Mouse (Mus musculus): ENCODE measurements around the gene Gsap. TPM values are rescaled to one million over a fixed set of nuclear protein-coding genes. Genes with fewer than 3 reads are reported as not detected.
"Not testable (repeated sequence)": the region's sequence is repeated elsewhere in the genome, so short reads cannot be mapped to it uniquely, and the experiment has no call there.

Gene Gsap
- polyA plus RNA-seq, 1 experiment from 2014 or later, result 1.3 TPM

DNA sequence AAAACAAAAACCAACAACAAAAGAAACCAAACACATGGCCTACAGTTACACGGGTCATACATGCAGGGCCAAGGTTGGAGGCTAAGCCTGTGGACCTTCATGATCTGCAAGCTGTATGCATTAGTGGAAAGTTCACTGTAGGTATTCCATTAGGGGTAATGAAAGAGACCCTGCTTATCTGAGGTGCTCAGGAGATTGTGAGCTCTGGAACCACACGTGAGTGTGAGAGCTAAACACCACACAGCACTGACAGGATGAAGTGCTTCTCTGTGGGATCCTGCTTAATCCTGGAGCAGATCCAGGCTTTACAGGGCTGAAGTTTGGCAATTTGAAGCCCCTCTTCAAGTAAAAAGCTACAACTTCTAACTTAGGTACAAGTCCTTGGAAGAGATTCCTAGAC is 134.1 kb downstream of the Gsap start:
- Histone ChIP-seq H3K36me3 (no peaks in the 10 kb centered on the region), H3K4me3 (no peak overlapping the region), H3K9me3 (replicated peaks) (no peaks in the 10 kb centered on the region), H3K27ac (no peak overlapping the region), H3K4me1 (no peaks in the 10 kb centered on the region), H3K27me3 (ENCODE audit: low read depth, poor library complexity, severe bottlenecking) (no peaks in the 10 kb centered on the region)
- 85% methylated on average over 2 of the region's 2 CpGs for WGBS
- DNase-seq (ENCODE audit: low spot score), result no peak

DNA sequence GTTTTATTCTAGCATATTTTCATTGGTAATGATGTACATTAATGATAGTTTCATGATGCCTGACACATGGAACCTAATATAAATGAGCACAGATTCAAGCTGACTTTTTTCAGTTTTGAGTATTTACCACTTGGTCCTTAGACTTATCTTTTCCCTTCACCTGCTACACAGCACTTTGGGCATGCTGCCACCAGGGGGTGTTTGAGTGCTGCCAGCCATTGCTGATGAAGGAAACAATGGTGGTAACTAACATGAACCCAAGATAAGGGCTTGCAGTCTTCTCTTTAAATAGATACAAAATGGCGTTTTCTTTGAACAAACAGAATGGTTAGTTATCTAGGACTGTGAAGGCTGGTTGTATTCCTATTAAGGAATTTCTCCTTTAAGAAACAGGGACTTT is 140.4 kb downstream of the Gsap start:
- Histone ChIP-seq H3K4me1 (no peaks in the 10 kb centered on the region), H3K27me3 (ENCODE audit: low read depth, poor library complexity, severe bottlenecking) (no peaks in the 10 kb centered on the region), H3K9me3 (replicated peaks) (no peaks in the 10 kb centered on the region), H3K36me3 (no peaks in the 10 kb centered on the region), H3K27ac (no peak overlapping the region), H3K4me3 (no peak overlapping the region)
- 56% methylated on average over 1 of the region's 1 CpGs for WGBS
- DNase-seq (ENCODE audit: low spot score), result peak; percentile 68

DNA sequence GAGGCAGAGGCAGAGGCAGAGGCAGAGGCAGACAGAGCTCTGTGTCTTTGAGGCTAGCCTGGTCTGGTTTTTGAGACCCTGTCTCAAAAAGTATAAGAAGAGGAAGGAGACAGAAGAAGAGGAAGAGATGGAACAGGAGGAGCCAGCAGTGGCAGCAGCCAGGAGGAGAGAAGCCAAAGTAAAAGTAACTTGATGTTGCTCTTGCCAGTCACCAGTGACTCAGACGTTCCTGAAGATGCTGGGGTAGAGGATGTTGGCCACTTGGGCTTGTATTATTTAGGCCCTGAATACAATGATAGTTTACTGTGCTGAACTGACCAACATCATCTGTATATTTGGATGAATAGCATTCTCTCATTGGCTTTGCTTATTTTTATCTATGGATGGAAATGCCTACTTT is 142.5 kb downstream of the Gsap start:
- Histone ChIP-seq H3K4me1 (no peaks in the 10 kb centered on the region), H3K9me3 (replicated peaks) (no peaks in the 10 kb centered on the region), H3K27me3 (ENCODE audit: low read depth, poor library complexity, severe bottlenecking) (no peaks in the 10 kb centered on the region), H3K27ac (no peak overlapping the region), H3K4me3 (no peak overlapping the region), H3K36me3 (no peaks in the 10 kb centered on the region)
- WGBS, result 86% methylated on average over 1 of the region's 1 CpGs
- DNase-seq (ENCODE audit: low spot score), result no peak

DNA sequence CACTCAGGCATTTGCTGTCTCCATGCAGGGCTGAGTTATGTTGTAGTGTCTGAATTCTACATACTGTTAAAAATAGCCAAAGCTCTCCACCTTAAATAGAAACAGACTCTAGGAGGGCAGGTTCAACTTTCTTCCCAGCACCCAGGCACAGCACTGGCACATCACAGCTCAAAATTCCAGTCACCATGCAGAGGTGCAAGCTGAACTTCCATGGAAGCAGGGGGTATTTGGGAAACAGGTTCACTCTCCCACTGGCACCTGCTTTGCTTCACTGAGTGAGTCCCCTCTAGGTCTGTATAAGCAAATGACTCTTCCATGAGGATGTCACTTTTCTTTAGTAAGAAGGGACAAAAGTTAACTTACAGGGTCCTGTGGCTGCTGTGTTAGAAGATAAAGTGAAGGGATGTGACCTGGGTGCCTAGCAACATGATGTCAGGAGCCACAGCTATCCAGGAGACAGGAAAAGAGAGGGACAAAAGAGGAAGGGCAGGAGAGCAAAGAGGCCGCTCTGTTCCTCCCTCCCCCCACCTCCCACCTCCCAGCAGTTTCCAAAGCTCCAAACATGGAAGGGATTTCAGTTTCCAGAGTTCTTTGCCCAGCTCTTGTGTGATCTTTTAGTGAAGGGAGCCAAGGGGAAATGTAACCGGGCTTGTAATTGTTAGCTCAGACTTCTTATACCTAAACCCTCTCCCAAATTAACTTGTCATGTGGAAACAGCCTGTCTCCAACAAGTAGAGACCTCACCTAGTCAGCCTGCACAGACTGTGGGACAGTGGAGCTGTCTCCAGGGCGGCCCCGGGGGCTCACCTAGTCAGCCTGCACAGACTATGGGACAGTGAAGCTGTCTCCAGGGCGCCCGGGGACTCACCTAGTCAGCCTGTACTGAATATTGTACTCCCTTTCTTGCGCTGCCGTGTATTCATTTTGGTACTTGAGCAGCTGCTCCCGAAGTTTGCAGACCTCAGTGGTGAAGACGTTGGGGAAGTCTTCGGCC is 143.9 kb downstream of the Gsap start:
- H3K27me3 ChIP-seq (ENCODE audit: low read depth, poor library complexity, severe bottlenecking), result no peaks in the 10 kb centered on the region
- H3K36me3 ChIP-seq, result no peaks in the 10 kb centered on the region
- H3K27ac ChIP-seq, result no peak overlapping the region
- no peak overlapping the region for H3K4me3 ChIP-seq
- DNase-seq (ENCODE audit: low spot score), result no peak
- H3K4me1 ChIP-seq, result no peaks in the 10 kb centered on the region
- no peaks in the 10 kb centered on the region for H3K9me3 ChIP-seq (replicated peaks)
- 59% methylated on average over 11 of the region's 11 CpGs for WGBS

DNA sequence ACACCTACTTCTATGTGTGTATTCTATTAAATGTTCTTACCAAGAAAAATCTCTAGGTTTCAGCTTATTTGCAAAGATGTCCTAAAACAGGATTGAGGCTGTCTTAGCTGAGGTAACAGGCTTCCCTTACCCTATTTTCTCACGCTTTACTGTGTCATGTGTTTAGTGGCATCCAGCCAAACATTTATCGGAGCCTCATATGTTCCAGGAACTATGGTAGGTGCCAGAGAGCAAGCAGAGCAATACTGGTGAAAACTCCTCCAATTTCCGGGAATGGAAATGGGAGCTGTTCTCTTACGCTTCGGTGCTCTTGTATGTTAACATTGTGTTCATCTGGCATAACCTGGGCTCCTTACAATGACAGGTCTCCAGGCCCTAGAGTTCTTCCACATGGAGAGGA is 145.6 kb downstream of the Gsap start:
- H3K4me1 ChIP-seq, result no peaks in the 10 kb centered on the region
- no peaks in the 10 kb centered on the region for H3K36me3 ChIP-seq
- 94% methylated on average over 5 of the region's 5 CpGs for WGBS
- no peak for DNase-seq (ENCODE audit: low spot score)
- no peaks in the 10 kb centered on the region for H3K27me3 ChIP-seq (ENCODE audit: low read depth, poor library complexity, severe bottlenecking)
- no peak overlapping the region for H3K4me3 ChIP-seq
- H3K27ac ChIP-seq, result no peak overlapping the region
- no peaks in the 10 kb centered on the region for H3K9me3 ChIP-seq (replicated peaks)

DNA sequence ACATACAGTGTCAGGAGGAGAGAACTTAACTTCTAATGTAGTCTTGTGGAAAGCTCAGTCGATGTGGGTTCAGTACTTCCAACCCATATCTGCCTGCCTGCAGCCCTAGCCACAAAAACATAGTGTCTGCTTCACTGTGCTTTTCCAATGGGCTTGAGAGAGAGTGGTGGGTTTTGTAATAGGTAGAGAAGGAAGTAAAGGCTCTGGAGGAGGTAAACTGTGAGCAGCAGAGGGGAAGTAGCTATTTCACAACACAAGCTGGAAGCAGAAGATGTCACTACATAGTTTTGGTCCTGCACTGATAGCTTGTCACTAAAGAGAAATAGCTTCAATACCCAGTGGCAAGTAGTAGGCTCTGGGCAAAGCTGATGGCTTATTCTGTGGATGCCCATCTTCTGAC is 146.1 kb downstream of the Gsap start:
- Histone ChIP-seq H3K27ac (no peak overlapping the region), H3K27me3 (ENCODE audit: low read depth, poor library complexity, severe bottlenecking) (no peaks in the 10 kb centered on the region), H3K4me3 (no peak overlapping the region), H3K36me3 (no peaks in the 10 kb centered on the region), H3K9me3 (replicated peaks) (no peaks in the 10 kb centered on the region), H3K4me1 (no peaks in the 10 kb centered on the region)
- DNase-seq (ENCODE audit: low spot score), result no peak
- 77% methylated on average over 1 of the region's 1 CpGs for WGBS

DNA sequence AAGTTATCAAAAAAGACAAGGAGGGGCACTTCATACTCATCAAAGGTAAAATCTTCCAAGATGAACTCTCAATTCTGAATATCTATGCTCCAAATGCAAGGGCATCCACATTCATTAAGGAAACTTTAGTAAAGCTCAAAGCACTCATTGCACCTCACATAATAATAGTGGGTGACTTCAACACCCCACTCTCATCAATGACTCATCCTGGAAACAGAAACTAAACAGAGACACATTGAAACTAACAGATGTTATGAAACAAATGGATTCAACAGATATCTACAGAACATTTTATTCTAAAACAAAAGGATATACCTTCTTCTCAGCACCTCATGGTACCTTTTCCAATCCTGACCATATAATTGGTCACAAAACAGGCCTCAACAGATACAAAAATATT is 156.2 kb downstream of the Gsap start:
- not testable (repeated sequence) for H3K36me3 ChIP-seq; H3K4me1 ChIP-seq; DNase-seq (ENCODE audit: low spot score); H3K27ac ChIP-seq; H3K27me3 ChIP-seq (ENCODE audit: low read depth, poor library complexity, severe bottlenecking); H3K9me3 ChIP-seq (replicated peaks); H3K4me3 ChIP-seq

DNA sequence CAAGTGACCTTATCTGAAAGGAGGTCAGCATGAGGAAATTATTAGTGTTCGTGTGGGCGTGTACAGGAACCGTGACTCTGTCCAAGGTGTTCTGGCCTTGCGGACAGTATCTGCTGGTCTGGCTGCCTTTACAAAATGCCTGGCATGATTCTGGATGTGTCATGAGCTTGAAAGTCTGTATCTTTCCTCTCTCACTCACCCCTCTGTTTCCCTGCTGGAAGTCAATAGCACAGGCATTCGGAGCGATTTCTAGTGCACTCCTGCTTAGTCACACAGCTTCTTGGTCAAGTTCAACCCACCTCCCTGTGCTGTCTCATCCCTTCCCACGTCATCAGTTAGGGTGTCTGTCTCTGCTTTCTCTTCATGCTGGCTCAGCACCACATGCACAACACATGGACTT is 162.3 kb downstream of the Gsap start:
- Histone ChIP-seq H3K9me3 (replicated peaks) (no peaks in the 10 kb centered on the region), H3K4me1 (peaks cover under 1% of the 10 kb centered on the region), H3K4me3 (no peak overlapping the region), H3K27me3 (ENCODE audit: low read depth, poor library complexity, severe bottlenecking) (no peaks in the 10 kb centered on the region), H3K27ac (no peak overlapping the region), H3K36me3 (no peaks in the 10 kb centered on the region)
- WGBS, result 86% methylated on average over 7 of the region's 7 CpGs
- DNase-seq (ENCODE audit: low spot score), result no peak

DNA sequence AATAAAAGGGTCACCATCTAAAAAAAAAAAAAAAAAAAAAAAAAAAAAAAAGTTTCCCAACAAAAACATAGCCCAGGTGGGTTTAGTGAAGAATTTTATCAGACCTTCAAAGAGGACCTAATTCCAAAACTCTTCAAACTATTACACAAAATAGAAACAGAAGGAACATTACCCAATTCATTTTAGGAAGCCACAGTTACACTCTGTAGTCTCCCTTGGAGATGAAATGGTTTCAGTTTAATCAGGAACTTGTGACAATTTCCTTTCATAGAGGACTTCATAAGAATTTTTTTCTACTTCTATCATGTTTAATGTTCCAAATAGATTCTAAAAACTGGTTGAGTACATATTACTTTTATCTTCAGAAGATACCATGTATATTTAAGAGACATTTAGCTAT is 165.6 kb downstream of the Gsap start:
- no peak overlapping the region for H3K27ac ChIP-seq
- peaks cover 11% of the 10 kb centered on the region for H3K4me1 ChIP-seq
- no peaks in the 10 kb centered on the region for H3K9me3 ChIP-seq (replicated peaks)
- H3K4me3 ChIP-seq, result no peak overlapping the region
- no peak for DNase-seq (ENCODE audit: low spot score)
- no peaks in the 10 kb centered on the region for H3K27me3 ChIP-seq (ENCODE audit: low read depth, poor library complexity, severe bottlenecking)
- H3K36me3 ChIP-seq, result no peaks in the 10 kb centered on the region

DNA sequence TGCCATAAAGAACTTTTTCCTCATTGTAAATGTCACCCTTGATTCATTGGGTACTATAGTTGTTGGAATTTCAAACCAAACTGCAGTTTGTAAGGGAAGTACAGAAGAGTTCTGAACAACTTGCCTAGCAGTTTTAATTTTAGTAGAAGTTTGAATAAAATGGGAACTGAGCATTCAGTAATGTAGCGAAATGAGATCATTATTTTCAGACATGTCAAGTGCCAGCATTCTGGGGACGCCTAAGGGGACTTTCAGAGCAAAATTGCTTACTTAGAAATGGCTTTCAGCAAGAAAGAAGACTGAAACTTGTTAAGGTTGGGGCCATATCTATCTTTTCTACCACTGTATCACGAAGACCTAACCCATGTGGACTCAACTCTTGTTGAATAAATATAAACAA is 172.6 kb downstream of the Gsap start:
- no peaks in the 10 kb centered on the region for H3K36me3 ChIP-seq
- no peaks in the 10 kb centered on the region for H3K9me3 ChIP-seq (replicated peaks)
- peaks cover 8% of the 10 kb centered on the region; the same call in 1 of the 2 replicates for H3K4me1 ChIP-seq
- no peaks in the 10 kb centered on the region for H3K27me3 ChIP-seq (ENCODE audit: low read depth, poor library complexity, severe bottlenecking)
- 84% methylated on average over 3 of the region's 3 CpGs for WGBS
- no peak overlapping the region for H3K27ac ChIP-seq
- no peak overlapping the region for H3K4me3 ChIP-seq
- DNase-seq (ENCODE audit: low spot score), result no peak

DNA sequence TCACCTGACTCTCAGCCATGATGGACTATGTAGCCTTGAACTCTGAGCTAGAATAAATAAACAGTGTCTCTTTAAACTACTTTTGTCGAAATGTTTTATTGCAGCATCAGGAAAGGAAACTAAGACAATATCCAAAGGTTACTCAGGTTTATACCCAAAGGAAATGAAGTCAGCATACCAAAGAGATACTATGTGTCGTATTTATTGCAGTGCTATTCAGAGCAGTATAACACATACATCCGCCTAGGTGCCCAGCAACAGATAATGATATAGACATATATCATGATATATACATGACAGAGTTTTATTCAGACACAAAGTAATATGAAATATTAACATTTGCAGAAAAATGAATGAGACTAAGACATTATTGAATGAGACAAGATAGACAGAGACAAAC is 177.3 kb downstream of the Gsap start:
- Histone ChIP-seq H3K9me3 (replicated peaks) (no peaks in the 10 kb centered on the region), H3K4me3 (no peak overlapping the region), H3K4me1 (no peaks in the 10 kb centered on the region), H3K27me3 (ENCODE audit: low read depth, poor library complexity, severe bottlenecking) (no peaks in the 10 kb centered on the region), H3K36me3 (no peaks in the 10 kb centered on the region), H3K27ac (no peak overlapping the region)
- no peak for DNase-seq (ENCODE audit: low spot score)
- 83% methylated on average over 3 of the region's 3 CpGs for WGBS

Data from limb, embryonic 10.5 days (tissue).